Mouse (Mus musculus): ENCODE data around the gene Hs6st2. TPM values are rescaled to one million over a fixed set of nuclear protein-coding genes. Genes with fewer than 3 reads are reported as not detected.

The Hs6st2 gene
- polyA plus RNA-seq (2012; rRNA removed) = 22.7 and 29.1 TPM in 2 replicates

GRCm38 (mm10) chrX:51681756-51682155 is at the start of gene Hs6st2:
Gene Hs6st2 (minus strand): TSS chrX:51681856.

Other genes with a start within 250 kb of the Hs6st2 start
- not detected in 2 replicates for gene Usp26, start 119.4 kb upstream of the Hs6st2 start, polyA plus RNA-seq (2012; rRNA removed)

Data from central nervous system, embryonic 18 days (tissue).